Mouse (Mus musculus) heart, postnatal 36 days (tissue): ENCODE measurements around the gene Chka. TPM values are rescaled to one million over a fixed set of nuclear protein-coding genes. Genes with fewer than 3 reads are reported as not detected.

Experiments
- DNase-seq, 2 experiments: peaks; one replicate each; pipeline ENCODE4 v3.0.0; 2021 to 2022
- intact Hi-C: fragments of 180-260 bp; cut with DNase I; formaldehyde crosslinking; loops from one replicate; pipeline ENCODE4 v1.15.1; 2025
- total RNA-seq, 2 experiments: library from RNA; stranded (reverse); gene quantifications; 2 replicates each; pipeline ENCODE4 v1.2.3; 2021

The Chka gene
- total RNA-seq, 2 experiments from 2014 or later = 10.5 to 11.5 TPM

GRCm38 (mm10) chr19:3880054-3880848, 28.7 kb downstream of the Chka start:
- DNase-seq = no peak
- intact Hi-C loops = no loop called here

- DNase-seq = no peak
- intact Hi-C loops = no loop called here
Observed at GRCm38 (mm10) chr19:3882214-3882613, 30.6 kb downstream of the Chka start.

GRCm38 (mm10) chr19:3884325-3884990, 32.9 kb downstream of the Chka start:
- intact Hi-C loops = no loop called here
- no peak for DNase-seq

GRCm38 (mm10) chr19:3889096-3889495, 37.5 kb downstream of the Chka start:
- DNase-seq = no peak
- intact Hi-C loops = no loop called here

DNA sequence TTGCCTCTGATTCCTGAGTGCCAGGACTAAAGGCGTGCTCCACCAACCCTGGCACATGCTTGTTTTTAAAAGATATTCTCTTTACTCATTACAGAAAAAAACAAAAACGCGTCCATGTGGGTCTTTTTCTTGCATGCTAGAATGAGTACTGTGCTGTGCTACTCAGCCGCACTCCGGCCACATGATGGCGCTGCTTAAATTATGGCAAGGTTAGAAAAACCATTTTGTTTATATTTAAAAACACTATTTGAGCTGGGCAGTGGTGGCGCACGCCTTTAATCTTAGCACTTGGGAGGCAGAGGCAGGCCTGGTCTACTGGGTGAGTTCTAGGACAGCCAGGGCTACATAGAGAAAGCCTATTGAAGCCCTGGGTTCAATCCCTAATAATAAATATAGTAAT, 38.6 kb downstream of the Chka start:
- no peak for DNase-seq
- intact Hi-C loops = no loop called here

DNA sequence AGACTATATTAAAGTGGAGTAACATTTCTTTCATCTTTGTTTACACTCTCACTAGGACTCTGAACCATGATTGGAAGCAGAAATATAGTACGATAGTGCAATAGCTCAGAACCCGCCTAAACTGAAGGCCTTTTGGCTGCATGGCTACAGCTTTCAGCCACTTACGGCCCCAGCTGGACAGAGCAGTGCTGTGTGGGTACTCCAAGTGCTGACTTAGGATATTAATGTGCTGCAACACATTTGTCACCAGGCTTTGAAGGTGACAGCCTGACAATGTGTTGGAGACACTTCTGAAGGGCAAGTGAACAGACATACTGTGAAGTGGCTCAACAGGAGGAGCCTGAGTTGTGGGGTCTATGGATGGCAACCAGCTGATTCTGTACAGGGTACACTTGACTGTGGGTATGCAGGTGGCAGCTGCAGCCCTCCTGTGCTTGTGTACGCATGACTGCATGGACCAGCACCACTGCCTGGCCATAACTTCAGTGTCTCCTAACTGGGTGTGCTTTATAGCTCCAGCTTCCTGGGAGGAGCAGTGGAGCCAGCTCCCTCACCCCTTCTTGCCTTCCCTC, 42.1 kb downstream of the Chka start:
- intact Hi-C loops = no loop called here
- DNase-seq = no peak

DNA sequence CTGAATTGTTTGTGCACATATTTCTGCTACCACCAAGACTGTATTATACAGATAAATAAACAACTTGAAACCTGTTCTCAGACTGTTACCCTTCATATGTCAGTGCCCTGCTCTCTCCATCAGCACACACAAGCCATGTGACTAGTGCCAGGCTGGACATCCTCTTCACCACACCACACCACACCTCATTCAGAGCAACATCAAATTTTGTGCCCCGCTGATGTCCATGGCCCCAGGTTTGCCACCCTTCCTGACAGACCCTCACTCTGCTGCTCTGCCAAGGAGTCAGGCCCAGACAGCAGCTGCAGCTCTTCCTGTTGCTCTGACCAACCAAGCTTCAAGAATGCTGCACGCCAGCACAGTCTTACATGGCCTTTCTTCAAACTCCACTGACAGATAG, 42.7 kb downstream of the Chka start:
- DNase-seq = no peak
- intact Hi-C loops = no loop called here

DNA sequence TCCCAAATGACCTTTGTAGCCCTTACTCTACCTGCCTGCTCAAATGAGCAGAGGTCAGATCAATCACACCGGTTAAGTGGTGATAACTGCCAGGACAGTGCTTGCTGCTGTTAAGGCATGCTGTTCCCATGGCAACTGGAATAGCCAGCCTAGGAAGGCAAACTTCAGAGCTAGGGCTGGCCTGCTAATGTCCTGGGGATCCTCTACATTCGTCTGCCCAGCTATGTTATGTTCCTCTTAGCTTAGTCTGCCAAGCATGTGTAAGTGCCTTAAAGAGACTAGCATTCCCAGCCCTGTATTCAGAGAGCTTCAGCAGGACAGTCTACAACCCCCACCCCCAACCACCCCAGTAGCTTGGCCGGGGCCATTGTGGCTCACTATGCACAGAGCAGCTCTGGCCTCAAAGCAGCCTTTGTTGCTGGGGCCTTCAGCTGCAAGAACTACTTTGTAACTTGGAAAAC, 43.6 kb downstream of the Chka start:
- DNase-seq = no peak
- intact Hi-C loops = no loop called here

DNA sequence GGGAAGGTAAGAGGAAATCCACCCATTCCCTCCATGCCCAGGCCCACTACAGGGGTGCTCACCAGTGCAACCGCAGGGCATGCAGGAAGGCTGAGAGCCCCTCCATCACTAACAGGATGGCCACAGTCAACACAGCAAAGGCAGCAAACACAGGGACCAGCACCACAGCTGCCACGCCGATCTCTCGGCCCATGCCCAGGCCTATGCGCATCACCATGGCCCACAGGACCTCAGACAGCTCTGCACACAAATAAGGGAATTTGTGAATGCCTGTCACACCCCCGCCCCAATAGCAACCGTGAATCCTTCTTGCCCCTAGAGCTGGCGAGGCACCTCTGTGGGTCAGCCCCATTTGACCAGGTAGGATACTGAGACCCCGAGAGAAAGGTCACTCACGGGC, 44.6 kb downstream of the Chka start:
- DNase-seq = no peak
- intact Hi-C loops = no loop called here

DNA sequence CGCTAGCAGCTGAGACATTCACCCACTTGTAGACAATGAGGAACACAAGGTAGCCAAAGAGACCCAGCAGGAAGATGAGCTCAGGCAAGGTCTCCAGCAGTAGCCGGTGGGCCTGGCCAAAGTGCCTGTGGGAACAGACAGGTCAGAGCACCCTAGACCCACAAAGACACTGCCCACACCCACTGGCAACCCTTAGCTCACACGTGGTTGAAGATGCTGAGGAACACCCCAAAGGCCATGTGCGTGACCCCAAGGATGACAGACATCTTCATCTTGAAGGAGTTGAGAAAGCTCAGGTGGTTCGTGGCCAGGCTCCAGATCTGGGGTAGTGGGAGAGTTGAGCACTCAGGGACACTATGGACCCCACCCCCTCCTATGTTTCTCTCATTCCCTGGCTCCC, 46.0 kb downstream of the Chka start:
- DNase-seq = no peak
- intact Hi-C loops = no loop called here

DNA sequence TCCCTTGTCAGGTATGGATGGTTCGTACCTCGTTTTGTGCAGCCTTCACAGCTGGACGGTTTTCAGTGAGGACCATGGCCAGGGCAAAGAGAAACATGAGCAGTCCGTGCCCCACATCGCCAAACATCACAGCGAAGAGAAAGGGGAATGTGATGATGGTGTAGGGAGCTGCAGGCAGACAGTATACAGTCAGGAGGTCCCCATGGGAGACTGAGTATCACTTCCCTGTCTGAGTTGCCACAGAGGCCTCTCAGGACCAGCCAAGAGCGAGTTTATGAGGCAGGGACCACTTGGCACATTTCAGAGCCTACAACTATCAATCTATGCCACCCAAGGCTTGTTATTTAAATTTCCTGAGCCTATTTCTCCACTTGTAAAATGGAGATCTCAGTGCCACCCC, 47.4 kb downstream of the Chka start:
- intact Hi-C loops = no loop called here
- DNase-seq = no peak

DNA sequence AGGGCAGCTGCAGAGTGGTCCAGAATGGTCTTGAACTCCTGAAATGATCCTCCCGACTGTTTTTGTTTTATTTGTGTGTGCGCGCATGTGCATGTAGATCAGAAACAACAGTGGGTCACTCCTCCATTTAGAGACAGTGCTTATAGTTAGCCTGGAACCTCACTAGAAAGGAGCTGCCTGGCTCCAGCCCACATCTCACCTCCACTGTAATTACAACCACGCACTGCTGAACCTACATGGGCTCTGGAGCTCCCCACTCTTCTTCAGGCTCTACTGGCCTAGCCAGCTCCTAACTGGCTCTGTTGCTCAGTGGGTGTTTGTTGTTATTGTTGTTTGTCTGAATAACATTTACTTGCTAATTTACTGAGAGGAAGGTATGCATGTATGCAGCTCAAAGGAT, 48.0 kb downstream of the Chka start:
- intact Hi-C loops = no loop called here
- DNase-seq = no peak

GRCm38 (mm10) chr19:3902966-3903365, 51.4 kb downstream of the Chka start:
- DNase-seq = no peak
- intact Hi-C loops = no loop called here

DNA sequence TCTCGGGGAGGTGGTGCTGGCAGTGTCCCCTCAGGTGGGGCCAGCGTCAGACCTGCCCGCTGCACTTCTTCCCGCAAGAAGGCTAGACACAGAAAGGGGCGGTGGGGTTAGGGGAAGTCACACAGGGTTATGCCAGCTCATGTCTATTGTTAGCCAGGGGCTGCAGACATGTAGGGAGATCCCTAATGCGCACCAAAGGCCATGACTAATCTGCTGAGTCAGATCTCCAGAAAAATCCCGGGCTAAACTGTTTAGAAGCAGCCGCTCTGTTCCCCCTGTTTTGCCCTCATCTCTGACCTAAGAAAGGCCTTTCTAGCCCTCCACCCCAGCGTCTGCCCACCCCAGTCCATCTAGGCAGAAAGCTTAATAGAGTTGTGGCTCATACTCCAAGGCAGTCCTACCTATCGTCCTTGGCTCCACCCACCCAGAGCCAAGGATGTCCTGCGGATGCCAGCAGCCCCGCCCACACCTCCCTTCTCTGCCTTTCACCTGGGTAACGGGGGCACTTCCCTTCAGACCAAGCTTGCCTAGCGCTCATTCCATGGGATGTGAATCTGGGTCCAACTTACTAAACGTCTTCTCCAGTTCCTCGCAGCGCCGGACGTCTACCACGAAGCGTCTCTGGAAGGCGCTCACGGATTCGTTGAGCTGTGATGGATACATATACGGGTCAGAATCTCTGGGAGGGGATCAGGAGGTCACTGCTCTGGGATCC, 52.2 kb downstream of the Chka start:
- DNase-seq = no peak
- intact Hi-C loops = no loop called here

- intact Hi-C loops = no loop called here
- DNase-seq = no peak
Observed at GRCm38 (mm10) chr19:3904363-3904675, 52.7 kb downstream of the Chka start.

GRCm38 (mm10) chr19:3905261-3905969, 53.8 kb downstream of the Chka start:
- intact Hi-C loops = loop anchor here (5.0 kb wide), 1 partner anchor 53 kb away; the partner anchor contains the start of gene Chka
- DNase-seq = peak; percentile 58 to 66

DNA sequence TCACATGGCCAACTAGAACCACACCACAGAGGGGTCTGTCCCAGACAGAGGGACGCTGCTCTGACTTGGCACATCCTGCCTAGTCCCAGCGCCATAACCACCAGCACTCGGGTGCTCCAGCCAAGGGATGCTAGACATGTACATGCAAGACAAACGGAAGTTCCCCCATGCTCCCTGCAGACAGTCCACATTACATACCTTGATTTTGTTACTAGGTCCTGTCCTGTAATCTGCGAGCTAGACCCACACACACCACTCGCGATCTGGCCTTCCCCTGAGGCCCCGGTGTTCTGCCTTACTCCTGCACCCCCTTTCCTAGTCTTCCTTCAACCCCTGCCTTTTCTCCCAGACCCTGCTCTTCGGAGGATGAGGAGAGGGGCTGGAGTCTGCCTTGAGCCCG, 54.8 kb downstream of the Chka start:
- intact Hi-C loops = loop anchor here (2.0 to 5.0 kb wide), 2 partner anchors 28 to 54 kb away; partner anchors contain the start of genes Chka and Unc93b1
- DNase-seq = no peak

DNA sequence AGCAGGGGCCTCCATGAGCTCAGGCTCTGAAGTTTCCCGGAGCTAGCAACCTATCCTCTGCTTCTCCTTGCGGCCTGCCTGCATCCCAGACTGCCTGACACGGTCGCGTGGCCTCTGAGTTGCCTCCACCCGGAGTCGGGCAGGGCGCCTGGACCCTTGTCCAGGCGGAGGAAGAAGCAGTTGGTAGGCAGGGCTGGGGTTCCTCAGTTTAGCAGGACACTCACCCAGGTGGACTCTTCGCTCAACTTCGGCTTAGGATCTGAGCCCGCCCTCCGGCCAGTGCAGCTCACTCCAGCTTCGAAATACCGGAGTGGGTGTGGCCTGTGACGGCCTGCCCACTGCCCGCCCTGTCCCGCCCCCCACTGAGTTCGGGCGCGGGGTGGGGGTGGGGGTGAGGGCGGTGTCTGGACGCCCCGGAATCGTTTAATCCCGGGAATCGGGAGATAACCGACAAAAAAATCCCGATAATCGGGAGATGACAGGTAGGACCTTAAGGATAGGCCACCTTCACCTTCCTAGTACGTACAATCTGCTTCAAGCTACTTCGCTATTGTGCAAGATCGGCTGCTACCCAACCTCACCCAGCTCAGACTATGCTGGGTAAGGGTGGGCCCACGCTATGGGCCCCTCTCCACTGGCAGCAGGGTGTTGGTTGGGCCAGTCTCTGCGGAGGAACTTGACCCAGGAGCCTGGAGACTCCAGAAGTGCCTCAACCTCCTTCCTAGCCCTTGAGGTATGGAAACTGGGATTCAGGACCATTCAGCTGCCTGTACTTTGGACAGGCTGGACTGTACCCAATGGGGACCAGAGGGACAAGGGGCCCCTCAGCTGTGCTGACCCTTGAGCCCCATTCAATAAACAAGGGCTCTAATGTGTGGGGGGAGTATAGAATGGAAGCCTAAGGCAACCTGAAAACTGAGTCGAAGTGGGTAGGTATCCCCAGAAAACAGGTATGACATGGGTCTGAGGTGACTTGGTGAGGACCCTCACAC, 55.5 kb downstream of the Chka start, which contains the start of gene Tcirg1:
Tcirg1 (minus strand) TSS at position 339 of the 992 bp plus-strand sequence.
- intact Hi-C loops = loop anchor here (2.0 to 5.0 kb wide), 2 partner anchors 28 to 55 kb away; partner anchors contain the start of genes Chka and Unc93b1

More for the DNA sequence above, 55.5 kb downstream of the Chka start, which contains the start of gene Tcirg1:
- DNase-seq = peak; percentile 82 to 85
